Mouse (Mus musculus) monocyte, adult 2 months (primary cell): Measurements from ENCODE around the gene Fndc11.
"Not testable (repeated sequence)": the region's sequence is repeated elsewhere in the genome, so short reads cannot be mapped to it uniquely, and the experiment has no call there.

ENCODE experiments used
- DNase-seq, 2 experiments: peaks; one replicate each; pipeline ENCODE4 v3.0.0; 2022; ENCODE audit warnings: low spot score in 2 of 2, low read depth in 1 of 2

Fndc11 gene

GRCm38 (mm10) chr2:181219538-181220216 lies at the start of gene Fndc11:
Fndc11 (plus strand) TSS chr2:181220013.
- DNase-seq = peak in 1 of 2 experiments; percentile 37

GRCm38 (mm10) chr2:181174646-181175045 lies 45.2 kb upstream of the Fndc11 start:
- no peak for DNase-seq

GRCm38 (mm10) chr2:181178015-181178414 lies 41.8 kb upstream of the Fndc11 start:
- no peak for DNase-seq

DNA sequence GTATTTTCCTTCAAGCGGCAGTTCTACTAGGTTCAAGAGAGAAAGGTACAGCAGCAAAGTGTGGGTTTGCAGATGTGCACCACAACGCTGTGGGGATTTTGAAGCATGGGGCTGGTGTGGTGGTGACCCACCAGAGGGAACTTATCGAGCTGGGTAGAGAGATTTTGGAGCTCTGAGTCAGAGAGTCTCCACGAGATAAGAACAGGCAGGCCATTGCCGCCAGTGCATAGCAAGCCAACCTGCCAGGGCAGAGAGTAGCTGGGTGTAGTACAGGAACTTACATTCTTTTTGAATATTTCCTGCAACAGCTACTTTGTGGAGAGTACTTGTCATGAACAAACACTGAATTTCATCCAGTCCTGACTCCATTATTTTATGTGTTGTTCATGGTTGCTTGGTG lies 41.3 kb upstream of the Fndc11 start:
- no peak for DNase-seq

DNA sequence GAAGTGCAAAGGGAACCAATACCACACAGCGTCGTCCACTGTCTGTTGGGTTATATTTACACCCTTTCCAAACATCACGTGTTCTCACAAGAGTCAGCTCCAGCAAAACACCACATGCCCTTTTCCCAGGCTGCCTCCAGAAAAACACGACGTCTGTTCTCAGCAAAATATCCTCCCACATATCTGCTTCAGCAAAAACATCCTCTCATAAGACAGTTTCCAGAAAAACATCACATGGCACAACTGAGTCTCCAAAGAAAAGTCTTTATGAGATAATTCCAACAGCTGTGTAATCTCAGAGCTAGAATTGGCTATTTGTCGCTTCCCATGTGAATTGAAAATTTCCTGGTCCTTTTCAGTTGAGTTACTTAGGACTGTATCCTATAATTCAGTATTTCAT lies 38.9 kb upstream of the Fndc11 start:
- DNase-seq = no peak

- peak; percentile 54 to 68 for DNase-seq
Observed at GRCm38 (mm10) chr2:181186635-181187034, 33.2 kb upstream of the Fndc11 start.

GRCm38 (mm10) chr2:181187121-181188000 lies 32.5 kb upstream of the Fndc11 start, which contains the start of gene Ppdpf:
Ppdpf (plus strand) TSS chr2:181187247.
- DNase-seq = peak; percentile 75 to 94

DNA sequence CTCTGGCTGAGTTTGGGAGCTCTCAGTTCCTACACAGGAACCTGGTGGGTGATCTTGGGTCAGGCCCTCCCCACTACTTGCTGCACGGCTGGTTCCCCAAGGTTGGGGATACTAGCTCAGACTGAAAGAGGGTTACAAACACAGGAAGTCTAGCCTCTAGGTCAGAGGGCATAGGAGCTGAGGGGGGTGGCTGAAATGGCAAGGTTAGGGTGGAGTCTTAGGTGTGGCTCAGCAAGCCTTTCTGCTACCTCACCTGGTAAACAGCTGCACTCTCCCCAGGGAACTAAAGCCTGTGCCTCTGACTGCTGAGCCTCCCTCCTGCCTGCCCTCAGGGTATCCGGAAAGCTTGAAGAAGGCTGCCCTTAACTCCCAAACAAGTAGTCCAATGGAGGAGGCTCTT lies 31.1 kb upstream of the Fndc11 start:
- no peak for DNase-seq

DNA sequence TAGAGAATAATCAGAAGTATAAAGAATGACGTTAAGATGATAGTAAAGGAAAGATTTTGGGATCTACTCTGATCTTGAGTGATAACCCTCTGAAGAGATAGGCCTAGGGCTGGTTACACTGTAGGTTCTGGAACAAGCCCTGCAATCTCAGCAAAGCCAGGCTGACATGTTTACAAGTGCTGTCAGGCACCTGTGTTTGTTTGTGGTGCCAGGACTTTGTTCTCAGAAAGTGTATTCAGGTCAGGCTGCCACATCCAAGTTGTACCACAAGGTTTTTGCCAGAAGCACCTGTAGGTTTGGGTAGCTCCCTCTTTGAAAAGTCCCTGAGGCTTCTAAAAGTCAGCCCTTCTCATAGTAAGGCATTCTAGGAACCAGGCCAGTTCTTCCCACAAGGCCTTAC lies 30.5 kb upstream of the Fndc11 start:
- no peak for DNase-seq

DNA sequence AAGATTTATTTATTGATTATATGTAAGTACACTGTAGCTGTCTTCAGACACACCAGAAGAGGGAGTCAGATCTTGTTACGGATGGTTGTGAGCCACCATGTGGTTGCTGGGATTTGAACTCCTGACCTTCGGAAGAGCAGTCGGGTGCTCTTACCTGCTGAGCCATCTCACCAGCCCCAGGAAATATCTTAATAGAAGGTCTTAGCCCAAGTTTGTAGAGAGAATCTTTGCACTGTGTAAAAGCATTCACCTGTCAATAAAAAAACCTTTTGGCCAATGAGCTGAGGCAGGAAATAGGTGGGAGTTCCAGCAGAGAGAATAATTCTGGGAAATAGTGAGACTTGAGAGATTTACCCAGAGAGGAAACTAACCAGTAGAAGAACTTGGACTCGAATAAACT lies 28.4 kb upstream of the Fndc11 start:
- not testable (repeated sequence) for DNase-seq

DNA sequence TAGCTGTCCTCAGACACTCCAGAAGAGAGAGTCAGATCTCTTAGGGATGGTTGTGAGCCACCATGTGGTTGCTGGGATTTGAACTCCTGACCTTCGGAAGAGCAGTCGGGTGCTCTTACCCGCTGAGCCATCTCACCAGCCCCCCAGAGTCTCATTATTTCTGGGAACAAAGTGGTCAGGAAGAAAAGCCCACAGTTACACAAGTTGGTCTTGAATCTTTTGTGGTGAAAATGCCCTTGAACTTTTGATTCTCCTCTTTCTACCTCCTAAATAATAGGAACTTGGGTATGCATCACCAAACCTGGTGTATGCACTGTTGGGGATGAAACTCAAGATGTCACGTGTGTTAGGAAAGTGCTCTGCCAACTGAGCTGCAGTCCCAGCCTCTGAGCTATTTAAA lies 27.9 kb upstream of the Fndc11 start:
- DNase-seq = no peak

GRCm38 (mm10) chr2:181193044-181193443 lies 26.8 kb upstream of the Fndc11 start:
- no peak for DNase-seq

DNA sequence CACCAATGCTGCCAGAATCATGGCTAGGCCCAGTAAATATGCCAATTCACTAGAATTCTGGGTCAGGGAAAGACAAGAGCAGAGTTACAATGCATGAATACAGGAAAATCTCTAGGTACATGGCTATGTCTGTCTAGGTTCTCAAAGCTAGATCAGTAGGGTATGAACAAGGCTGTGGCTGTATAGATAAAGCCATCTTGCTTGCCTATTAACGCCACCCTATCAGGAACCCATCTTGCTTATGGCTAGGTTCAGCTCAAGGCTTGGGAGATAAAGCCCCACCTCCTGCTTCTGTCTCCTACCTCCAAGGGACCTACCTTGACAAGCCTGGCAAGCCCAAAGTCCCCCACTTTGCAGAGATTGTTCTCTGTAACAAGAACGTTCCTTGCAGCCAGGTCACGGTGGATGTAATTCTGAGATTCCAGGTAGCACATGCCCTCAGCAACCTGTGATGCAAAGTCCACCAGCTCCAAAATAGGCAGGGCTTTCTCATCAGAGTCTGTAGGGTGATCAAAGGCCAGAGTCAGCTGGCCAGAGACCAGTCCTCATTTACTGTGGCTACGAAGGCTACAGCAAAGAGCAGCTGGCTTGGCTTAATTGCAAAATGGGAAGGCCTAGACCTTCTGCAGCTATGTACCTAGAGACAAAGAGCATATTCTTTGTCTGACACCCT lies 23.0 kb upstream of the Fndc11 start:
- no peak for DNase-seq

GRCm38 (mm10) chr2:181201606-181202005 lies 18.2 kb upstream of the Fndc11 start:
- DNase-seq = no peak

DNA sequence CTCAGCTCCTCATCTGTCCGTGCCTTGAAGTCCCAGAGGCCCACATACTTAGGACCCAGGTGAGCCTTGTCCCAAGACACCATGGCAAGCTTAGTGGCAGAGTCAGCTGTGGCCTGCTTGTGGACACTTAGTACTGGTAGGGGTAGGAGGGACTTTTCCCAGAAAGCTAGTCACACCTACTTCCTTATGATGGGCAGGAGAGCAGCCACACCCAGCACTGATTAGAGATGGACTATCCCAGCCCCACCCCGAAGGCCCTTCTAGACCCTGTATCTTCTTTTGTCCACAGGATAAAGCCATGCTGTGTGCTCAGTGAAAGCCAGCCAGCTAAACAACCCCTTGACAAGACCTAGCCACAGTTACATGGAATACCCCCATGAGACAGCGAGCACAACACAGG lies 17.4 kb upstream of the Fndc11 start, which contains the start of gene Ptk6:
Gene Ptk6, minus strand, starts transcription at position 368 of the 400 bp plus-strand sequence.
- no peak for DNase-seq

- DNase-seq = no peak
Observed at GRCm38 (mm10) chr2:181202886-181203285, 16.9 kb upstream of the Fndc11 start.

DNA sequence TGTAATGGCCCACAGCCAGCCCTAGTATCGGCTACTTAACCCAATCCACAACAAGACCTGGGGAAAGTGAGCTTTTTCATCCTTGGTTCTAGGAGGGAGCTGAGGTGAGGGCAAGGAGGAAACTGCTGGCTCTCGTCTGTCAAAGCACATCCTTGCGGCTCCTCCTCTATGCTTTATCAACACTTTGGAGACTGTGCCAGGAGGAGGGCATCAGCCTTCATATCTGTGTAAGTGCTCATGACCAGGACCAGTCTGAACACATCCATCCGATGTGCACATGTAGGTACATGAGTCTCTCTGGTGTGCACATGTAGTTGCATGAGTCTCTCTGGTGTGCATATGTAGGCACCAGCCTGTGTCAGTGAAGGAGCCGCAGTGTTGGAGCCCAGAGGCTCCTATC lies 14.1 kb upstream of the Fndc11 start:
- DNase-seq = no peak

DNA sequence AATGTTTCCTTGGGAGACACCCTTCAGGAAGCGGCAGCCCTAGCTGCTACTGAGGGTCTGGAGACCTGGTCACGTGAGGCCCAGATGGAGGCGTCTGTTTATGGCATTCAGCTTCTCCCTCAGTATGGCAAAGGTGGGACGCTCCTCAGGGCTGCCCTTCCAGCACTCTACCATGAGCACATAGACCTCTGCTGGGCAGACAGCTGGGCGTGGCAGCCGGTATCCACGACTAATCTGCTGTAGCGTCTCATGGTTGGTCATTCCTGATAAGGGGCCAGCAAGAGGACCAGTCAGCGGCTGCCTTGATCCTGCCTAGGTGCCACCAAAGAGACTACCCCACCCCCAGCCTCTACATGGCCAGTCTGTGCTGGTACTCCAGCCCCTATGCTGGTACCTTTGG lies 13.7 kb upstream of the Fndc11 start:
- DNase-seq = no peak

- DNase-seq = no peak
Observed at GRCm38 (mm10) chr2:181212389-181213020, 7.3 kb upstream of the Fndc11 start.

GRCm38 (mm10) chr2:181213021-181213445 lies 6.8 kb upstream of the Fndc11 start, which contains the start of gene Srms:
Srms (minus strand) TSS chr2:181213185.
- DNase-seq = no peak

DNA sequence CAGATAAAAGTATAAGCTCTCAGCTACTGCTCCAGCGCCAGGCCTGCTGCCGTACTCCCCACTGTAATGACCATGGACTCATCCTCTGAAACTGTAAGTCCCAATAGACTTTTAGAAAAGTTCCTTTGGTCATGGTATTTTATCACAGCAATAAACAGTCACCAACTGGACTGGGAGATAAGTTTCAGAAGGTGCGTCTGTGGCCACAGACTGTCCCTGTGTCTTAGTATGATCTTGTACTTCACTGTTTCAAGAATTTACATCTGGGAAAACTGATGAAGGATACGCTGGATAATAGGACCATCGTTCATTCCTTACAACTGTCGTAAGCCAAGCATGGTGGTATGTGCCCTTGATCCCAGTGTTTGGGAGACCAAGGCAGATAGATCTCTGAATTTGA lies 3.8 kb upstream of the Fndc11 start:
- DNase-seq = no peak
